Mouse (Mus musculus) thymus, adult 2 months (tissue): ENCODE results near the gene Rhoc. TPM values are rescaled to one million over a fixed set of nuclear protein-coding genes. Genes with fewer than 3 reads are reported as not detected.
A peak's percentile ranks its signal among the peaks of the same experiment; 100 is the strongest.

ENCODE experiments used
- DNase-seq: peaks from one replicate; pipeline ENCODE4 v3.0.0; 2021
- H3K27ac ChIP-seq: fragments of 200-500 bp; 2 replicates; pipeline ENCODE4 v1.5.1; 2012; ENCODE audit warnings: low read length, control low read depth; ENCODE audit not compliant: control insufficient read depth, insufficient read depth
- H3K27me3 ChIP-seq: fragments of 200-500 bp; 2 replicates; pipeline ENCODE4 v1.6.1; 2012; ENCODE audit warnings: mild to moderate bottlenecking, low read length, moderate library complexity, mixed read lengths; ENCODE audit not compliant: control insufficient read depth, insufficient read depth
- H3K36me3 ChIP-seq: fragments of 200-500 bp; 2 replicates; pipeline ENCODE4 v1.6.1; 2012; ENCODE audit warnings: mild to moderate bottlenecking, low read length, moderate library complexity; ENCODE audit not compliant: control insufficient read depth, insufficient read depth
- H3K4me1 ChIP-seq: fragments of 200-500 bp; replicated peaks from 2 replicates; pipeline ENCODE4 v1.6.1; 2012; ENCODE audit warnings: low read length; ENCODE audit not compliant: control insufficient read depth, insufficient read depth
- H3K4me3 ChIP-seq: fragments of 200-500 bp; 2 replicates; pipeline ENCODE4 v1.5.1; 2012; ENCODE audit warnings: mild to moderate bottlenecking, low read length, control low read depth, moderate library complexity; ENCODE audit not compliant: control insufficient read depth, insufficient read depth
- CTCF ChIP-seq: fragments of 200-500 bp; IDR thresholded peaks from 2 replicates; pipeline ENCODE4 v1.5.1; 2012; ENCODE audit warnings: mild to moderate bottlenecking, control low read depth, low read length, moderate library complexity, borderline replicate concordance; ENCODE audit not compliant: control insufficient read depth, poor library complexity, insufficient read depth; ENCODE audit errors: extremely low read depth
- POLR2A ChIP-seq: fragments of 200-500 bp; IDR thresholded peaks from 2 replicates; pipeline ENCODE4 v1.6.1; 2012; ENCODE audit warnings: mild to moderate bottlenecking, low read length, control low read depth, moderate library complexity; ENCODE audit not compliant: control insufficient read depth, poor library complexity, insufficient read depth; ENCODE audit errors: extremely low read depth
- WGBS: fragments of 180-500 bp; shearing (Covaris S2); methylation state at CpG from one replicate; pipeline ENCODE4 v1.1.7; 2018; 5-methylcytosine and 5-hydroxymethylcytosine counted together
- polyA plus RNA-seq: library from polyadenylated mRNA; depleted of rRNA; stranded (reverse); fragments of >200 nt; gene quantifications from 2 replicates; pipeline ENCODE4 v1.2.3, GENCODE M21; 2012

Gene Rhoc
- polyA plus RNA-seq, 1 experiment = 23.5 TPM

- TF ChIP-seq CTCF (no peak), POLR2A (no peak)
- WGBS = 96% methylated on average over 7 of the region's 7 CpGs
- DNase-seq = no peak
- H3K27ac ChIP-seq = no peak overlapping the region
- peaks cover 3% of the 10 kb centered on the region; the same call in 1 of the 2 replicates for H3K27me3 ChIP-seq
- H3K4me3 ChIP-seq = no peak overlapping the region
- no peaks in the 10 kb centered on the region for H3K36me3 ChIP-seq
- H3K4me1 ChIP-seq = peaks cover 15% of the 10 kb centered on the region
Measured at GRCm38 (mm10) chr3:104773301-104773700, 14.9 kb upstream of the Rhoc start.

- Histone ChIP-seq H3K27ac (no peak overlapping the region), H3K4me3 (peak overlapping the region; percentile 27; the same call in 1 of the 2 replicates), H3K36me3 (no peaks in the 10 kb centered on the region), H3K4me1 (peaks cover 18% of the 10 kb centered on the region), H3K27me3 (peaks cover 9% of the 10 kb centered on the region; the same call in 1 of the 2 replicates)
- DNase-seq = peak; percentile 44
- TF ChIP-seq POLR2A = no peak
- peak; percentile 63; the same call in 1 of the 2 replicates for TF ChIP-seq CTCF
- WGBS = 1% methylated on average over 20 of the region's 20 CpGs
Measured at GRCm38 (mm10) chr3:104777342-104777741, 10.8 kb upstream of the Rhoc start.

GRCm38 (mm10) chr3:104779949-104780348 lies 8.2 kb upstream of the Rhoc start:
- H3K4me1 ChIP-seq = peaks cover 27% of the 10 kb centered on the region

GRCm38 (mm10) chr3:104780561-104781420 lies 7.4 kb upstream of the Rhoc start, which contains the start of gene Ppm1j:
Gene Ppm1j (plus strand): TSS chr3:104781056.
- Histone ChIP-seq H3K4me1 (peaks cover 27% of the 10 kb centered on the region), H3K27ac (no peak within 1 kb of the TSS), H3K36me3 (no peaks in the 10 kb centered on the region), H3K4me3 (peak within 1 kb of the TSS; percentile 26), H3K27me3 (peaks cover 9% of the 10 kb centered on the region; the same call in 1 of the 2 replicates)
- DNase-seq = peak; percentile 52
- TF ChIP-seq POLR2A (no peak), CTCF (no peak)
- 3% methylated on average over 56 of the region's 56 CpGs for WGBS

More at GRCm38 (mm10) chr3:104779949-104780348, 8.2 kb upstream of the Rhoc start:
- peak; percentile 71 for DNase-seq
- no peak for TF ChIP-seq POLR2A
- TF ChIP-seq CTCF = peak; percentile 91; the same call in 1 of the 2 replicates
- no peaks in the 10 kb centered on the region for H3K36me3 ChIP-seq
- H3K4me3 ChIP-seq = no peak overlapping the region
- no peak overlapping the region for H3K27ac ChIP-seq
- peaks cover 9% of the 10 kb centered on the region; the same call in 1 of the 2 replicates for H3K27me3 ChIP-seq
- WGBS = 3% methylated on average over 7 of the region's 7 CpGs

GRCm38 (mm10) chr3:104781471-104781903 lies 6.7 kb upstream of the Rhoc start, which contains the start of gene Fam19a3:
Gene Fam19a3 (minus strand): TSS chr3:104781840.
- Histone ChIP-seq H3K36me3 (no peaks in the 10 kb centered on the region), H3K27ac (no peak within 1 kb of the TSS), H3K27me3 (peaks cover 9% of the 10 kb centered on the region; the same call in 1 of the 2 replicates), H3K4me1 (peaks cover 27% of the 10 kb centered on the region), H3K4me3 (peak within 1 kb of the TSS; percentile 26)
- peak; percentile 33 for DNase-seq
- 0% methylated on average over 26 of the region's 26 CpGs for WGBS
- TF ChIP-seq CTCF = no peak
- TF ChIP-seq POLR2A = no peak; the same call in 1 of the 2 replicates

- TF ChIP-seq CTCF (no peak), POLR2A (no peak)
- peaks cover 25% of the 10 kb centered on the region for H3K4me1 ChIP-seq
- peak overlapping the region; percentile 26; the same call in 1 of the 2 replicates for H3K4me3 ChIP-seq
- no peak for DNase-seq
- H3K36me3 ChIP-seq = no peaks in the 10 kb centered on the region
- no peak overlapping the region for H3K27ac ChIP-seq
- WGBS = 30% methylated on average over 12 of the region's 12 CpGs
- peaks cover 6% of the 10 kb centered on the region; the same call in 1 of the 2 replicates for H3K27me3 ChIP-seq
Measured at GRCm38 (mm10) chr3:104782061-104782681, 6.0 kb upstream of the Rhoc start.
